In the genomic region with DNA sequence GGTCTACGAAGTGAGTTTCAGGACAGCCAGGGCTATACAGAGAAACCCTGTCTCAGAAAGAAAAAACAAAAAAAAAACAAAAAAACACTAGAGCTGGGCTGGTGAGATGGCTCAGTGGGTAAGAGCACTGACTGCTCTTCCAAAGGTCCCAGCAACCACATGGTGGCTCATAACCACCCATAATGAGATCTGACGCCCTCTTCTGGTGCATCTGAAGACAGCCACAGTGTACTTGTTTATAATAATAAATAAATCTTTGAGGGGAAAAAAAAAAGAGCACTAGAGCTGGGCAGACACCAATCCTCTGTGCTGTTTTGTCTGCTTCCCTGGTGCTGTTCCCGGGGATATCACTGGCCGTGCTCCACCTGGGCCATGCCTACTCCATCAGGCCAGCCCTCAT, we compare ENCODE assay signal across 2 mouse cellular contexts. TPM values are rescaled to one million over a fixed set of nuclear protein-coding genes. Genes with fewer than 3 reads are reported as not detected.
"Had no signal": no experiment of that assay in that cellular context is flagged by ENCODE, and none has a peak within 500 bp of the region (broad histone marks: within the 10 kb centered on the region; RNA-seq: fewer than 3 reads in every experiment).

No protein-coding gene starts in this region.

RNA-seq across cellular contexts. Expression of a gene that starts 22.2 kb away (rescaled TPM):
- total RNA-seq: megakaryocyte, adult 5-6 weeks; monocyte, adult 5-6 weeks had no signal
